Mouse (Mus musculus): ENCODE data around the gene Zfand3.

DNA sequence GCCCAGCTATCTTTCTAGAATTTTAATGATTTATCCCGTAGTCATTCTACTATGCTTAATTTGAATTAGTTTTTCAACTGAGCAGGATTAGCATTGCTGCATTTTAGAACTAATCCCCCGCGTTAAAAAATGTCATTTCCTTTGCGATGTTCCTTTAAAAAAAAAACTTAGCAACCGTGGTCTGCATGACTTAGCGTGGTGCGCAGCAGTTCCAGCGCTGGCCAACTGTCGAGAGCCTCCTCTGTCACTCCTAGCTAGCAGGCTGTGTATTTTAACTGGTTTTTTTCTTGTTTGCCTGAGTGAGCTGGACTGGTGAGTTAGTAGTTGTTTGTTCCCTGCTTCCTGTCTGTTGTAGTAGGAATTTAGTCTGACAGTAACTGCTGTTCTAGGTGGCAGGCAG, 48.9 kb downstream of the Zfand3 start:
- TF ChIP-seq CTCF (IDR thresholded peaks at IDR 0.05; ENCODE audit: extremely low read depth, insufficient read length, insufficient replicate concordance, low read depth, low read length) (no peak), POLR2A (IDR thresholded peaks at IDR 0.05; ENCODE audit: low read depth, low read length) (no peak)

Data from small intestine, adult 2 months (tissue).